Mouse (Mus musculus): Measurements from ENCODE around the gene Bcar3. TPM values are rescaled to one million over a fixed set of nuclear protein-coding genes. Genes with fewer than 3 reads are reported as not detected.

The Bcar3 gene
- polyA plus RNA-seq, 1 experiment: 93.8 TPM

GRCm38 (mm10) chr3:122480065-122480675 lies 186.2 kb downstream of the Bcar3 start:
- H3K36me3 ChIP-seq (ENCODE audit: control insufficient read depth, insufficient read depth, low read length): peaks cover 2% of the 10 kb centered on the region; the same call in 1 of the 2 replicates
- H3K27me3 ChIP-seq (ENCODE audit: control insufficient read depth, insufficient read depth, low read length): no peaks in the 10 kb centered on the region
- peaks cover 37% of the 10 kb centered on the region for H3K4me1 ChIP-seq (ENCODE audit: control insufficient read depth, insufficient read depth, insufficient read length, low read length)
- TF ChIP-seq CTCF (IDR thresholded peaks at IDR 0.05; ENCODE audit: extremely low read depth, insufficient read length, insufficient replicate concordance, low read depth, low read length): no peak
- TF ChIP-seq POLR2A (IDR thresholded peaks at IDR 0.05; ENCODE audit: low read depth, low read length): no peak
- H3K27ac ChIP-seq (ENCODE audit: insufficient read depth, low read depth, low read length): 0 out of 2 replicates have a peak overlapping the region, but pooled peaks have one; percentile 1
- H3K4me3 ChIP-seq (ENCODE audit: low read depth, low read length): no peak overlapping the region
- 43% methylated on average over 8 of the region's 8 CpGs for WGBS

- WGBS: 81% methylated on average over 5 of the region's 5 CpGs
- H3K4me3 ChIP-seq (ENCODE audit: low read depth, low read length): no peak overlapping the region
- H3K27ac ChIP-seq (ENCODE audit: insufficient read depth, low read depth, low read length): no peak overlapping the region
- TF ChIP-seq POLR2A (IDR thresholded peaks at IDR 0.05; ENCODE audit: low read depth, low read length): no peak
- no peak for TF ChIP-seq CTCF (IDR thresholded peaks at IDR 0.05; ENCODE audit: extremely low read depth, insufficient read length, insufficient replicate concordance, low read depth, low read length)
- H3K27me3 ChIP-seq (ENCODE audit: control insufficient read depth, insufficient read depth, low read length): no peaks in the 10 kb centered on the region
- peaks cover 29% of the 10 kb centered on the region for H3K4me1 ChIP-seq (ENCODE audit: control insufficient read depth, insufficient read depth, insufficient read length, low read length)
- H3K36me3 ChIP-seq (ENCODE audit: control insufficient read depth, insufficient read depth, low read length): peaks cover 2% of the 10 kb centered on the region; the same call in 1 of the 2 replicates
Measured at GRCm38 (mm10) chr3:122480986-122481385, 187.1 kb downstream of the Bcar3 start.

DNA sequence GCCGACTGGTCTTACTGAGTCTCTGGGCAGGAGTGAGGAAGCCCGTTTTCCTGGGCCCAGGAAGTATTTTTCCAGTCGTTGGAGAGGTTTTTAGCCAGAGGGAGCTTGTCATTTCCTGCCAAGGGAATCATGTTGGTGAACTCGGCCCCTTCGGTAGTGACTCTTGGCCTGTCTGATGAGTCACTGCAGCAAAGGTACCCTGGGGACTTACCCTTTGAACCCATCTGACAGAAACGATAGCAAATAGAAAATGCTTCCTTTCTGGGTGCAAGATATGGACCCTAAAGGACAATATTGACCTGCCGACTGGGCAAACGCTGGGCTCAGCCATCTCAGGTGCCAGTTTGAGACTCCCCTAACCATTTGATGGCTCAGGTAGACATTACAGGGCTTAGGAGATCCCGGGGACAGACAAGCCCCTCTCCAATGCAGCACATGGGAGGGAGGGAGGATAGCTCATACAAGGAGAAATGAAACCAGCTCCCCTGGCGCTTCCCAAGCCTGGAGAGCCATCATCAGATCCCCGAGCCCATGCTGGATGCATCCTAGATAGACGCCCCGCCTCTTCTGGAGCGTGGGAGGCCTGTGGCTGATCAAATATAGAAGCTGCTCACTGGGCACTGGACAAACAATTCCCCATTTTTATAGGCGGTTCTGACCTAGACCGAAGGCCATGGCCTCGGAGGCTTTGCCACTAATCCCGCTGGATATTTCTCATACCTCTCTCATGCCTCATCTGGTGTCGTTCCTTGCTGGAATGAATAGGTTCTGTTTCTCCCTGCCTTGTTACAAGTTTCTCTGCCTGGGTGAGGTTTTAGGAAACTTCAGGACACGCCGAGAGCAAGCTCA lies 188.2 kb downstream of the Bcar3 start:
- Histone ChIP-seq H3K27ac (ENCODE audit: insufficient read depth, low read depth, low read length) (peak overlapping the region; percentile 93), H3K36me3 (ENCODE audit: control insufficient read depth, insufficient read depth, low read length) (peaks cover 2% of the 10 kb centered on the region; the same call in 1 of the 2 replicates), H3K4me1 (ENCODE audit: control insufficient read depth, insufficient read depth, insufficient read length, low read length) (peaks cover 29% of the 10 kb centered on the region), H3K4me3 (ENCODE audit: low read depth, low read length) (peak overlapping the region; percentile 29), H3K27me3 (ENCODE audit: control insufficient read depth, insufficient read depth, low read length) (no peaks in the 10 kb centered on the region)
- WGBS: 36% methylated on average over 21 of the region's 21 CpGs
- no peak for TF ChIP-seq POLR2A (IDR thresholded peaks at IDR 0.05; ENCODE audit: low read depth, low read length)
- no peak for TF ChIP-seq CTCF (IDR thresholded peaks at IDR 0.05; ENCODE audit: extremely low read depth, insufficient read length, insufficient replicate concordance, low read depth, low read length)

DNA sequence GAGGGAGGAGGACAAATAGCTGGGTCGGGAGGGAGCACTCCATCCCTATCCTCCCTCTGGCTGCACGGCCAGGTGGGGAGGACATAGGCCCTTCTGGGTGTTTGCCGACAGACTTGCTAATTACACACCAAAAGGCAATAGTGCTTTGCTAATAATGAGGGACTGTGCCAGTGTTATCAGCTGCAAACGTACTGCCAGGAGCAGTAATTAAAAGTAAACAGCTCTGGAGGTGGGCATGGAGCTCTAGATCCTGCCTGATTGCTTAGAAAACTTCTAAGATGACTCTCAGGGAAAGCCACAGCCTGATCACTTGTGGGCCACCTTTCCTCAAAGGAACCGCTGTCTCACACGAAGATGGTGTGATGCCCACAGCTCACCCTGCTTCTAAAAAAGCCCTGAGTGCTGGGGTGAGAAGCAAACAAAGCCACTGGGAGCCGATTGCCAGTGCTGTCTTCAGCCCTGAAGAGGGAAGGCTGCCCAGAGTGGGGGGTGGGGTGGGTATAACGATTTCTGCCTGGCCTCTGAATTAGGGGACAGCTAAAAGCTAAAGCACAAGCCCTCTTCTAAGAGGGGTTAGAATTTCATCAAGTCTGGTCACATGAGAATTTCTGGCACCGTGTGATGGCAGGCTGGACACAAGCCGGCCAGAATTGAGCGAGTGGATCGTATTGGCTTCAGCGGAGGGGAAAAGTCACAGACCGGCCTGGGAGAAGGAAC lies 189.3 kb downstream of the Bcar3 start:
- H3K36me3 ChIP-seq (ENCODE audit: control insufficient read depth, insufficient read depth, low read length): no peaks in the 10 kb centered on the region
- no peak overlapping the region for H3K4me3 ChIP-seq (ENCODE audit: low read depth, low read length)
- no peak for TF ChIP-seq POLR2A (IDR thresholded peaks at IDR 0.05; ENCODE audit: low read depth, low read length)
- no peak for TF ChIP-seq CTCF (IDR thresholded peaks at IDR 0.05; ENCODE audit: extremely low read depth, insufficient read length, insufficient replicate concordance, low read depth, low read length)
- no peaks in the 10 kb centered on the region for H3K27me3 ChIP-seq (ENCODE audit: control insufficient read depth, insufficient read depth, low read length)
- peaks cover 29% of the 10 kb centered on the region for H3K4me1 ChIP-seq (ENCODE audit: control insufficient read depth, insufficient read depth, insufficient read length, low read length)
- peak overlapping the region; percentile 93 for H3K27ac ChIP-seq (ENCODE audit: insufficient read depth, low read depth, low read length)
- 45% methylated on average over 14 of the region's 14 CpGs for WGBS

GRCm38 (mm10) chr3:122483783-122484130 lies 189.8 kb downstream of the Bcar3 start:
- H3K27me3 ChIP-seq (ENCODE audit: control insufficient read depth, insufficient read depth, low read length): no peaks in the 10 kb centered on the region
- peaks cover 29% of the 10 kb centered on the region for H3K4me1 ChIP-seq (ENCODE audit: control insufficient read depth, insufficient read depth, insufficient read length, low read length)
- 66% methylated on average over 5 of the region's 5 CpGs for WGBS
- TF ChIP-seq CTCF (IDR thresholded peaks at IDR 0.05; ENCODE audit: extremely low read depth, insufficient read length, insufficient replicate concordance, low read depth, low read length) (no peak), POLR2A (IDR thresholded peaks at IDR 0.05; ENCODE audit: low read depth, low read length) (no peak)
- no peaks in the 10 kb centered on the region for H3K36me3 ChIP-seq (ENCODE audit: control insufficient read depth, insufficient read depth, low read length)
- H3K27ac ChIP-seq (ENCODE audit: insufficient read depth, low read depth, low read length): no peak overlapping the region
- H3K4me3 ChIP-seq (ENCODE audit: low read depth, low read length): no peak overlapping the region

- Histone ChIP-seq H3K4me1 (ENCODE audit: control insufficient read depth, insufficient read depth, insufficient read length, low read length) (peaks cover 29% of the 10 kb centered on the region), H3K4me3 (ENCODE audit: low read depth, low read length) (no peak overlapping the region), H3K27ac (ENCODE audit: insufficient read depth, low read depth, low read length) (no peak overlapping the region), H3K27me3 (ENCODE audit: control insufficient read depth, insufficient read depth, low read length) (no peaks in the 10 kb centered on the region), H3K36me3 (ENCODE audit: control insufficient read depth, insufficient read depth, low read length) (no peaks in the 10 kb centered on the region)
- TF ChIP-seq POLR2A (IDR thresholded peaks at IDR 0.05; ENCODE audit: low read depth, low read length) (no peak), CTCF (IDR thresholded peaks at IDR 0.05; ENCODE audit: extremely low read depth, insufficient read length, insufficient replicate concordance, low read depth, low read length) (no peak)
- 57% methylated on average over 3 of the region's 3 CpGs for WGBS
Measured at GRCm38 (mm10) chr3:122484301-122484700, 190.4 kb downstream of the Bcar3 start.

All from small intestine, adult 2 months (tissue).